17 mouse cellular contexts compared by ENCODE assay signal in the genomic region with DNA sequence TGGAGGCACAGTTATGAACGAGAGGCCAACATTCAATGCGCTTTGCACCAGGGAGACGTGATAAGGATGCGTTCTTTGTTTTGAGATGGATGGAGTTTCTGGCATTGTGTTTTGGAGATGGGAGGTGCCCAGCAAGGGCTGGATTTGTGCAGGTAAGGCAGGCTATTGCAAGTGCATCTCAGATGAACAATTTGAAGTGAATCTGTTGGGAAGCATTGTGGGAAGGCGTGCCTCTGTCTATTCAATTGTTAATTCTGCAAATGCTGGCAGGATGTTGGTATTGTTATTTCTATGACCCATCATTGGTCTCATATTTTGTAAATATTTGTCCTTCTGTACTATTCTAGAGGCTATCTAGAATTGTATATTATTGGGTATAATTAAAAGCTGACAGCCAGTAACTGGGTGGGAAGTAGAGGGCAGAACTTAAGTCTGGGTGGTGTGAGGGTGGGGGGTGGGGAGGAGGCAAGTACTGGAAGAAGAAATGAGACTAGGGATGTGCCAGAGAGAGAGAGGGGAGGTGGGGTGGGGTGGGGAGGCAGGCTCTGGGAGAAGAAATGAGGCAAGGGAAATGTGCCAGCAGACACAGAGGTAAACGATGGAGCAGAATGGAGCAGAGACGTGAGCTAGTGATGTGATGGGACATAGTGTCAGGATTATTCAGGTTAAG.
"Had no signal": no experiment of that assay in that cellular context is flagged by ENCODE, and none has a peak within 500 bp of the region (broad histone marks: within the 10 kb centered on the region; RNA-seq: fewer than 3 reads in every experiment).

No protein-coding gene starts in this region.

- H3K27ac ChIP-seq: midbrain, embryonic 10.5 days; midbrain, embryonic 12.5 days; neural tube, embryonic 13.5 days; neural tube, embryonic 15.5 days had no signal

- H3K9ac ChIP-seq: lung, embryonic 14.5 days; midbrain, embryonic 12.5 days; neural tube, embryonic 13.5 days; neural tube, embryonic 15.5 days had no signal

- DNase-seq: lung, embryonic 14.5 days; lung, postnatal 10 days; lung, postnatal 4 days; midbrain, embryonic 14.5 days; retina, postnatal 1 day; right cerebral cortex, adult 18-20 months; right cerebral cortex, postnatal 25 days; right cerebral cortex, postnatal 4 days; spleen, adult 18-20 months; thymus, adult 18-20 months; thymus, postnatal 14 days; thymus, postnatal 36 days had no signal

- H3K4me3 ChIP-seq: midbrain, embryonic 10.5 days; midbrain, embryonic 12.5 days; myocyte; neural tube, embryonic 13.5 days; neural tube, embryonic 15.5 days had no signal

- H3K36me3 ChIP-seq: midbrain, embryonic 10.5 days; midbrain, embryonic 12.5 days; neural tube, embryonic 13.5 days; neural tube, embryonic 15.5 days had no signal

- H3K4me1 ChIP-seq: midbrain, embryonic 12.5 days; neural tube, embryonic 13.5 days; neural tube, embryonic 15.5 days had no signal

- H3K9me3 ChIP-seq: midbrain, embryonic 12.5 days; neural tube, embryonic 13.5 days; neural tube, embryonic 15.5 days had no signal
